In the genomic region with DNA sequence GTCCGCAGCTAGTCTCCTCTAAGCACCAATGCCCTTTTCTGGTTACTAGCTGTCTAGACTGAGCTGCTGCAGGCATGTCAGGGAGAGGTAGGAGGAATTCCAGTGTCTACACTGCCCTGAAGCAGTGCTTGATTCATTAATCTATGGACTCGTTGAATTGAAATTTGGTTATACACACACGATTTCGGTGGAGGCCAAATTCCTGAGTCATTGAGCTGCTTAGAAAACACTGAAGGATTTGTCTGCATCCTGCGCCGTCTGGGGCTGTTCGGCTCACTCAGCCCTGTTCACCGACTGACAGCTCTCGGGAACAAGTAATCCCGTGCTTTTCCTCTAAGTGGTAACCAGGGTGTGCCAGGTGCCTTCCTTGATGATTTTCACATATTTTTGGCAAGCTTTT, we compare ENCODE assay signal across 19 mouse cellular contexts. TPM values are rescaled to one million over a fixed set of nuclear protein-coding genes. Genes with fewer than 3 reads are reported as not detected.
A peak's percentile ranks its signal among the peaks of the same experiment; 100 is the strongest.
DNase-seq lines count a peak whose midpoint lies in the region; ATAC-seq lines count a peak whose summit lies in the region.
"Had no signal": no experiment of that assay in that cellular context is flagged by ENCODE, and none has a peak within 500 bp of the region (broad histone marks: within the 10 kb centered on the region; RNA-seq: fewer than 3 reads in every experiment).

No protein-coding gene starts in this region.

- H3K4me1 ChIP-seq in embryonic facial prominence, embryonic 11.5 days (ENCODE audit: control insufficient read depth, insufficient read depth, low read length): no peaks in the 10 kb centered on the region; the same call in 1 of the 2 replicates
- peaks cover 29% of the 10 kb centered on the region for H3K4me1 ChIP-seq in embryonic facial prominence, embryonic 10.5 days
- peaks cover 34% of the 10 kb centered on the region for H3K4me1 ChIP-seq in hindbrain, embryonic 15.5 days (replicated peaks)
- peaks cover 26% of the 10 kb centered on the region for H3K4me1 ChIP-seq in hindbrain, embryonic 12.5 days
- H3K4me1 ChIP-seq in intestine, embryonic 16.5 days (ENCODE audit: control insufficient read depth, insufficient read depth, low read length): peaks cover 25% of the 10 kb centered on the region

- H3K27me3 ChIP-seq in embryonic facial prominence, embryonic 11.5 days (ENCODE audit: control insufficient read depth, insufficient read depth, low read length): no peaks in the 10 kb centered on the region
- H3K27me3 ChIP-seq in embryonic facial prominence, embryonic 10.5 days (replicated peaks; ENCODE audit: low read depth, poor library complexity, severe bottlenecking): peaks cover 45% of the 10 kb centered on the region
- no peaks in the 10 kb centered on the region for H3K27me3 ChIP-seq in hindbrain, embryonic 15.5 days
- peaks cover 27% of the 10 kb centered on the region for H3K27me3 ChIP-seq in hindbrain, embryonic 12.5 days
- peaks cover 7% of the 10 kb centered on the region; the same call in 1 of the 2 replicates for H3K27me3 ChIP-seq in intestine, embryonic 16.5 days (replicated peaks; ENCODE audit: control insufficient read depth, insufficient read depth, low read length)

- no peaks in the 10 kb centered on the region for H3K36me3 ChIP-seq in embryonic facial prominence, embryonic 11.5 days (replicated peaks; ENCODE audit: control insufficient read depth, insufficient read depth, low read depth, low read length)
- peaks cover 15% of the 10 kb centered on the region for H3K36me3 ChIP-seq in embryonic facial prominence, embryonic 10.5 days (replicated peaks)
- H3K36me3 ChIP-seq in hindbrain, embryonic 15.5 days: peaks cover 4% of the 10 kb centered on the region; the same call in 1 of the 2 replicates
- H3K36me3 ChIP-seq in hindbrain, embryonic 12.5 days: no peaks in the 10 kb centered on the region
- H3K36me3 ChIP-seq in intestine, embryonic 16.5 days (ENCODE audit: control insufficient read depth, insufficient read depth, low read length): no peaks in the 10 kb centered on the region
- H3K36me3 ChIP-seq: limb, embryonic 10.5 days had no signal

- H3K27ac ChIP-seq in embryonic facial prominence, embryonic 11.5 days (replicated peaks; ENCODE audit: low read depth, low read length): no peak overlapping the region
- H3K27ac ChIP-seq in embryonic facial prominence, embryonic 10.5 days (replicated peaks): no peak overlapping the region
- no peak overlapping the region for H3K27ac ChIP-seq in hindbrain, embryonic 15.5 days (replicated peaks)
- H3K27ac ChIP-seq in hindbrain, embryonic 12.5 days: no peak overlapping the region
- no peak overlapping the region for H3K27ac ChIP-seq in intestine, embryonic 16.5 days (ENCODE audit: low read length)
- H3K27ac ChIP-seq: kidney, postnatal 0 days; limb, embryonic 10.5 days; liver, embryonic 14.5 days had no signal

- H3K9ac ChIP-seq in embryonic facial prominence, embryonic 11.5 days (replicated peaks; ENCODE audit: low read length): no peak overlapping the region
- no peak overlapping the region for H3K9ac ChIP-seq in hindbrain, embryonic 15.5 days
- H3K9ac ChIP-seq in hindbrain, embryonic 12.5 days: no peak overlapping the region
- 0 out of 2 replicates have a peak overlapping the region, but pooled peaks have one; percentile 12 for H3K9ac ChIP-seq in intestine, embryonic 16.5 days (ENCODE audit: low read depth, low read length)
- H3K9ac ChIP-seq: liver, embryonic 14.5 days had no signal

- no peak for ATAC-seq in embryonic facial prominence, embryonic 11.5 days (replicated peaks; ENCODE audit: insufficient number of reproducible peaks, low FRiP score, low TSS enrichment, low read depth)
- no peak for ATAC-seq in hindbrain, embryonic 15.5 days (ENCODE audit: low FRiP score, low read depth)
- ATAC-seq in hindbrain, embryonic 12.5 days (ENCODE audit: low FRiP score): no peak
- ATAC-seq in intestine, embryonic 16.5 days: no peak
- ATAC-seq in megakaryocyte-erythroid progenitor cell, adult 5-6 weeks (replicated peaks; ENCODE audit: low FRiP score, low TSS enrichment, poor library complexity, severe bottlenecking): no peak
- ATAC-seq: forebrain, embryonic 14.5 days had no signal

- no peak overlapping the region for H3K4me2 ChIP-seq in embryonic facial prominence, embryonic 11.5 days (ENCODE audit: low read depth, low read length)
- H3K4me2 ChIP-seq in hindbrain, embryonic 15.5 days: peak overlapping the region; percentile 85; the same call in 1 of the 2 replicates
- H3K4me2 ChIP-seq in hindbrain, embryonic 12.5 days (replicated peaks): no peak overlapping the region
- no peak overlapping the region for H3K4me2 ChIP-seq in intestine, embryonic 16.5 days (ENCODE audit: low read depth, low read length)

- 0 out of 2 replicates have a peak overlapping the region, but pooled peaks have one; percentile 6 for H3K4me3 ChIP-seq in embryonic facial prominence, embryonic 11.5 days (ENCODE audit: low read depth, low read length)
- no peak overlapping the region for H3K4me3 ChIP-seq in embryonic facial prominence, embryonic 10.5 days
- no peak overlapping the region for H3K4me3 ChIP-seq in hindbrain, embryonic 15.5 days
- H3K4me3 ChIP-seq in hindbrain, embryonic 12.5 days: no peak overlapping the region
- H3K4me3 ChIP-seq in intestine, embryonic 16.5 days (ENCODE audit: low read length): peak overlapping the region; percentile 69
- H3K4me3 ChIP-seq: limb, embryonic 10.5 days had no signal

- no peak for DNase-seq in embryonic facial prominence, embryonic 11.5 days (ENCODE audit: low spot score)
- no peak for DNase-seq in embryonic facial prominence, embryonic 10.5 days (ENCODE audit: low spot score)
- DNase-seq in Muller cell, postnatal 12 days (ENCODE audit: inconsistent ontology term): peak; percentile 73
- DNase-seq in c-Kit-positive CD71-positive TER-119-positive erythroid progenitor cells, embryonic 14.5 days (ENCODE audit: low spot score): no peak
- DNase-seq: adrenal gland, postnatal 14 days; embryo, embryonic 11 days; gastrocnemius, postnatal 25 days had no signal

- H3K9me3 ChIP-seq in embryonic facial prominence, embryonic 11.5 days (replicated peaks; ENCODE audit: control insufficient read depth, low read length): no peaks in the 10 kb centered on the region
- no peaks in the 10 kb centered on the region for H3K9me3 ChIP-seq in embryonic facial prominence, embryonic 10.5 days
- H3K9me3 ChIP-seq in hindbrain, embryonic 15.5 days: no peaks in the 10 kb centered on the region
- H3K9me3 ChIP-seq in hindbrain, embryonic 12.5 days (replicated peaks): no peaks in the 10 kb centered on the region
- no peaks in the 10 kb centered on the region for H3K9me3 ChIP-seq in intestine, embryonic 16.5 days (ENCODE audit: control insufficient read depth, low read length)
- H3K9me3 ChIP-seq: limb, embryonic 10.5 days had no signal

- 80% methylated on average over 10 of the region's 10 CpGs for WGBS in embryonic facial prominence, embryonic 11.5 days
- 88% methylated on average over 10 of the region's 10 CpGs for WGBS in embryonic facial prominence, embryonic 10.5 days
- 77% methylated on average over 10 of the region's 10 CpGs for WGBS in hindbrain, embryonic 15.5 days
- WGBS in hindbrain, embryonic 12.5 days: 88% methylated on average over 10 of the region's 10 CpGs
- WGBS in intestine, embryonic 16.5 days: 74% methylated on average over 10 of the region's 10 CpGs

RNA-seq across cellular contexts. Expression of a gene that starts 2.3 kb away (rescaled TPM):
- polyA plus RNA-seq in embryonic facial prominence, embryonic 11.5 days (2014; fragmentation: Nextera tagmentation; extraction: Ambion mirVana): 14.2 and 14.9 TPM in 2 replicates
- 12.1 and 12.8 TPM in 2 replicates for polyA plus RNA-seq in embryonic facial prominence, embryonic 10.5 days (2016; fragmentation: Nextera tagmentation; extraction: Ambion mirVana)
- polyA plus RNA-seq in hindbrain, embryonic 15.5 days (2015; fragmentation: Nextera tagmentation; extraction: Ambion mirVana): 8.2 and 8.4 TPM in 2 replicates
- 6.5 and 7.6 TPM in 2 replicates for polyA plus RNA-seq in hindbrain, embryonic 12.5 days (2016; fragmentation: Nextera tagmentation; extraction: Ambion mirVana)
- polyA plus RNA-seq in intestine, embryonic 16.5 days (2015; fragmentation: Nextera tagmentation; extraction: Ambion mirVana): 24.7 and 28.6 TPM in 2 replicates
- not detected in 2 replicates for total RNA-seq in megakaryocyte-erythroid progenitor cell, adult 5-6 weeks (2014; fragmentation: Nextera tagmentation)
- not detected in 2 replicates for total RNA-seq in megakaryocyte-erythroid progenitor cell, adult 5-6 weeks (2017)

RNA-seq across cellular contexts. Expression of a gene that starts 55.1 kb away (rescaled TPM):
- not detected in 2 replicates for polyA plus RNA-seq in embryonic facial prominence, embryonic 11.5 days (2014; fragmentation: Nextera tagmentation; extraction: Ambion mirVana)
- not detected in 2 replicates for polyA plus RNA-seq in embryonic facial prominence, embryonic 10.5 days (2016; fragmentation: Nextera tagmentation; extraction: Ambion mirVana)
- not detected in 2 replicates for polyA plus RNA-seq in hindbrain, embryonic 15.5 days (2015; fragmentation: Nextera tagmentation; extraction: Ambion mirVana)
- polyA plus RNA-seq in hindbrain, embryonic 12.5 days (2016; fragmentation: Nextera tagmentation; extraction: Ambion mirVana): not detected in 2 replicates
- polyA plus RNA-seq in intestine, embryonic 16.5 days (2015; fragmentation: Nextera tagmentation; extraction: Ambion mirVana): not detected in 2 replicates
- not detected in 2 replicates for total RNA-seq in megakaryocyte-erythroid progenitor cell, adult 5-6 weeks (2014; fragmentation: Nextera tagmentation)
- not detected in 2 replicates for total RNA-seq in megakaryocyte-erythroid progenitor cell, adult 5-6 weeks (2017)
- total RNA-seq: adrenal gland, postnatal 14 days; gastrocnemius, postnatal 25 days; layer of hippocampus, postnatal 14 days; megakaryocyte progenitor cell, adult 5-6 weeks had no signal
- polyA plus RNA-seq: forebrain, embryonic 14.5 days; kidney, postnatal 0 days; limb, embryonic 10.5 days; liver, embryonic 14.5 days; testis, adult 2 months; urinary bladder, adult 2 months had no signal

Comparison
In these comparisons a context has a peak if more than half of its experiments do, and no peak if none do; other contexts are left out.
1. H3K4me3 ChIP-seq: peak in embryonic facial prominence, embryonic 11.5 days (single experiment) and intestine, embryonic 16.5 days (single experiment); none in embryonic facial prominence, embryonic 10.5 days (single experiment), hindbrain, embryonic 15.5 days (single experiment) and hindbrain, embryonic 12.5 days (single experiment).